Mouse (Mus musculus) heart, embryonic 16.5 days (tissue): ENCODE measurements around the gene Med13. TPM values are rescaled to one million over a fixed set of nuclear protein-coding genes. Genes with fewer than 3 reads are reported as not detected.

ENCODE experiments used
- ATAC-seq: fragments of 200-750 bp; cut with Nextera tagmentation; replicated peaks from 2 replicates; pipeline ENCODE4 v1.8.0; 2017; ENCODE audit warnings: moderate number of reproducible peaks; ENCODE audit not compliant: insufficient read depth, low FRiP score; ENCODE audit errors: extremely low read depth
- H3K27ac ChIP-seq: fragments of 300-500 bp; sonication (generic); 2 replicates; pipeline ENCODE4 v1.5.1; 2014; ENCODE audit warnings: mild to moderate bottlenecking, low read length, control low read depth, moderate library complexity
- H3K27me3 ChIP-seq: fragments of 300-500 bp; sonication (generic); 2 replicates; pipeline ENCODE4 v1.6.1; 2014; ENCODE audit warnings: low read length, mixed read lengths; ENCODE audit not compliant: control insufficient read depth, insufficient read depth
- H3K36me3 ChIP-seq: fragments of 300-500 bp; sonication (generic); 2 replicates; pipeline ENCODE4 v1.6.1; 2014; ENCODE audit not compliant: control insufficient read depth, insufficient read depth
- H3K4me1 ChIP-seq: fragments of 300-500 bp; sonication (generic); 2 replicates; pipeline ENCODE4 v1.6.1; 2014; ENCODE audit warnings: low read length, mixed read lengths; ENCODE audit not compliant: control insufficient read depth, insufficient read depth
- H3K4me2 ChIP-seq: fragments of 300-500 bp; sonication (generic); 2 replicates; pipeline ENCODE4 v1.6.1; 2014; ENCODE audit warnings: low read depth, mild to moderate bottlenecking, control low read depth, low read length
- H3K4me3 ChIP-seq: fragments of 300-500 bp; sonication (generic); 2 replicates; pipeline ENCODE4 v1.5.1; 2014; ENCODE audit warnings: mild to moderate bottlenecking, control low read depth, low read length
- H3K9ac ChIP-seq: fragments of 300-500 bp; sonication (generic); 2 replicates; pipeline ENCODE4 v1.6.1; 2014; ENCODE audit warnings: low read length, control low read depth
- H3K9me3 ChIP-seq: fragments of 300-500 bp; sonication (generic); replicated peaks from 2 replicates; pipeline ENCODE4 v1.6.1; 2016; ENCODE audit warnings: low read length; ENCODE audit not compliant: control insufficient read depth
- WGBS: fragments of 180-500 bp; shearing (Covaris S2); extraction: QIAGEN DNeasy Blood & Tissue Kit; methylation state at CpG from one replicate; pipeline ENCODE4 v1.1.7; 2014; 5-methylcytosine and 5-hydroxymethylcytosine counted together
- polyA plus RNA-seq: library from polyadenylated mRNA; unstranded; fragments of >200 nt; fragmentation: Nextera tagmentation; extraction: Ambion mirVana; gene quantifications from 2 replicates; pipeline ENCODE4 v1.2.1, GENCODE M21; 2015

Gene Med13
- polyA plus RNA-seq, 1 experiment from 2014 or later, result 6.2 TPM

- Histone ChIP-seq H3K9ac (no peak overlapping the region), H3K9me3 (no peaks in the 10 kb centered on the region), H3K36me3 (no peaks in the 10 kb centered on the region), H3K27ac (no peak overlapping the region), H3K4me1 (peaks cover 6% of the 10 kb centered on the region; the same call in 1 of the 2 replicates), H3K27me3 (no peaks in the 10 kb centered on the region), H3K4me2 (no peak overlapping the region), H3K4me3 (no peak overlapping the region)
- 65% methylated on average over 7 of the region's 7 CpGs for WGBS
- no peak for ATAC-seq
Measured at GRCm38 (mm10) chr11:86391687-86392086, 34.3 kb upstream of the Med13 start.

GRCm38 (mm10) chr11:86390308-86390707, 32.9 kb upstream of the Med13 start:
- no peaks in the 10 kb centered on the region for H3K27me3 ChIP-seq
- H3K4me1 ChIP-seq, result peaks cover 3% of the 10 kb centered on the region; the same call in 1 of the 2 replicates
- no peak overlapping the region for H3K9ac ChIP-seq
- H3K9me3 ChIP-seq, result no peaks in the 10 kb centered on the region
- H3K27ac ChIP-seq, result no peak overlapping the region
- WGBS, result 44% methylated on average over 1 of the region's 1 CpGs
- H3K36me3 ChIP-seq, result no peaks in the 10 kb centered on the region
- H3K4me2 ChIP-seq, result no peak overlapping the region
- H3K4me3 ChIP-seq, result no peak overlapping the region
- ATAC-seq, result no peak

- Histone ChIP-seq H3K9ac (no peak overlapping the region), H3K36me3 (no peaks in the 10 kb centered on the region), H3K27me3 (no peaks in the 10 kb centered on the region), H3K27ac (no peak overlapping the region), H3K4me2 (no peak overlapping the region), H3K9me3 (no peaks in the 10 kb centered on the region), H3K4me3 (no peak overlapping the region), H3K4me1 (0 out of 2 replicates have a peak, but pooled peaks cover 3% of the 10 kb centered on the region)
- ATAC-seq, result no peak
- 69% methylated on average over 4 of the region's 4 CpGs for WGBS
Measured at GRCm38 (mm10) chr11:86389506-86389905, 32.1 kb upstream of the Med13 start.

- Histone ChIP-seq H3K4me2 (no peak overlapping the region), H3K4me3 (no peak overlapping the region), H3K27me3 (no peaks in the 10 kb centered on the region), H3K4me1 (0 out of 2 replicates have a peak, but pooled peaks cover 3% of the 10 kb centered on the region), H3K36me3 (no peaks in the 10 kb centered on the region), H3K9me3 (no peaks in the 10 kb centered on the region), H3K9ac (no peak overlapping the region), H3K27ac (no peak overlapping the region)
- ATAC-seq, result no peak
- WGBS, result 72% methylated on average over 13 of the region's 13 CpGs
Measured at GRCm38 (mm10) chr11:86388821-86389480, 31.5 kb upstream of the Med13 start.

- Histone ChIP-seq H3K4me3 (no peak overlapping the region), H3K4me1 (0 out of 2 replicates have a peak, but pooled peaks cover 3% of the 10 kb centered on the region), H3K27ac (no peak overlapping the region), H3K9ac (no peak overlapping the region), H3K27me3 (no peaks in the 10 kb centered on the region), H3K4me2 (no peak overlapping the region), H3K36me3 (no peaks in the 10 kb centered on the region), H3K9me3 (no peaks in the 10 kb centered on the region)
- no peak for ATAC-seq
- 39% methylated on average over 9 of the region's 9 CpGs for WGBS
Measured at GRCm38 (mm10) chr11:86387121-86387893, 29.9 kb upstream of the Med13 start.

- Histone ChIP-seq H3K27ac (no peak overlapping the region), H3K4me3 (no peak overlapping the region), H3K4me1 (peaks cover 2% of the 10 kb centered on the region; the same call in 1 of the 2 replicates), H3K9me3 (no peaks in the 10 kb centered on the region), H3K36me3 (no peaks in the 10 kb centered on the region), H3K9ac (no peak overlapping the region), H3K4me2 (no peak overlapping the region), H3K27me3 (no peaks in the 10 kb centered on the region)
- ATAC-seq, result no peak
- WGBS, result 75% methylated on average over 10 of the region's 10 CpGs
Measured at GRCm38 (mm10) chr11:86386576-86386975, 29.2 kb upstream of the Med13 start.

- Histone ChIP-seq H3K4me3 (no peak overlapping the region), H3K4me1 (peaks cover 9% of the 10 kb centered on the region), H3K36me3 (no peaks in the 10 kb centered on the region), H3K4me2 (no peak overlapping the region), H3K9me3 (no peaks in the 10 kb centered on the region), H3K27ac (no peak overlapping the region), H3K9ac (no peak overlapping the region), H3K27me3 (no peaks in the 10 kb centered on the region)
- 73% methylated on average over 11 of the region's 11 CpGs for WGBS
- no peak for ATAC-seq
Measured at GRCm38 (mm10) chr11:86385710-86386282, 28.4 kb upstream of the Med13 start.

- H3K9me3 ChIP-seq, result no peaks in the 10 kb centered on the region
- no peak overlapping the region for H3K27ac ChIP-seq
- H3K4me2 ChIP-seq, result no peak overlapping the region
- ATAC-seq, result no peak
- peaks cover 16% of the 10 kb centered on the region for H3K4me1 ChIP-seq
- WGBS, result 75% methylated on average over 3 of the region's 3 CpGs
- no peak overlapping the region for H3K4me3 ChIP-seq
- H3K9ac ChIP-seq, result no peak overlapping the region
- no peaks in the 10 kb centered on the region for H3K27me3 ChIP-seq
- no peaks in the 10 kb centered on the region for H3K36me3 ChIP-seq
Measured at GRCm38 (mm10) chr11:86384141-86384540, 26.7 kb upstream of the Med13 start.
